Mouse (Mus musculus): ENCODE data around the gene Sez6l. TPM values are rescaled to one million over a fixed set of nuclear protein-coding genes. Genes with fewer than 3 reads are reported as not detected.
A peak's percentile ranks its signal among the peaks of the same experiment; 100 is the strongest.

Sez6l gene
- polyA plus RNA-seq, 1 experiment, result 0.32 TPM

GRCm38 (mm10) chr5:112454966-112455555, 121.9 kb downstream of the Sez6l start:
- Histone ChIP-seq H3K27ac (ENCODE audit: insufficient read depth, low read length) (no peak overlapping the region), H3K4me3 (ENCODE audit: insufficient read depth, low read length) (no peak overlapping the region), H3K4me1 (ENCODE audit: control insufficient read depth, insufficient read depth, low read length) (no peaks in the 10 kb centered on the region)
- TF ChIP-seq POLR2A (IDR thresholded peaks at IDR 0.05; ENCODE audit: low read depth, low read length) (no peak), CTCF (IDR thresholded peaks at IDR 0.05; ENCODE audit: borderline replicate concordance, insufficient read depth, low read length) (no peak)

- no peak overlapping the region for H3K4me3 ChIP-seq (ENCODE audit: insufficient read depth, low read length)
- H3K4me1 ChIP-seq (ENCODE audit: control insufficient read depth, insufficient read depth, low read length), result no peaks in the 10 kb centered on the region
- no peak for TF ChIP-seq POLR2A (IDR thresholded peaks at IDR 0.05; ENCODE audit: low read depth, low read length)
- no peak for TF ChIP-seq CTCF (IDR thresholded peaks at IDR 0.05; ENCODE audit: borderline replicate concordance, insufficient read depth, low read length)
- H3K27ac ChIP-seq (ENCODE audit: insufficient read depth, low read length), result no peak overlapping the region
These were observed 123.9 kb downstream of the Sez6l start for GRCm38 (mm10) chr5:112453088-112453487.

DNA sequence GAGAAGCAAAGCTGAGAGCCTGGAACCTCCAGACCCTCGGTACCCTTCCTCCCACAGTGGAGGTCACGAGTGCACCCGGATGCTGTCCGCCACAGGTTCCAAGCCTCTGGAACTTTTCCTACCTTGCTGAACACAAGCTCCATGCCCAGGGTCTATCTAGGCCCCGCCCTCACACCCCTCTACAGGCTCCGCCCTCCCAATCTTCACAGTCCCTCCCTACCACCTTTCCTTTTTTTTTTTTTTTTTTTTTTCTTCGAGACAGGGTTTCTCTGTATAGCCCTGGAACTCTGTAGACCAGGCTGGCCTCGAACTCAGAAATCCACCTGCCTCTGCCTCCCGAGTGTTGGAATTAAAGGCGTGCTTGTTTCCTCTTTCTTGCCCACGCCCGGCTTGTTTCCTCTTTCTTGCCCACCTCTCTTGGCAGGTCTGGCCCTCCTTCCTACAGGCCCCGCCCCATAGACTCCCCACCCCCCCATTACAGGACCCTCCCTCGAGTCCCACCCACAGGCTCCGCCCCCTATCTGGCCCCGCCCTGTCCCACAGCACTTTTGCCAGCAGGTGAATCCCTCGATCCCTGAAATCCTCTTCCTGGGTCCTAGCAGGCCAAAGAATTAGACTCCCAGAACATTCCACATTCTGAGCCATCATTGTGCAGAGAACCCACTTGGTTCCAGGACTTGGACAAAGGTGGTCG, 128.1 kb downstream of the Sez6l start, which contains the start of gene Gm6588:
Gene Gm6588 (plus strand): TSS at position 680 of the 694 bp plus-strand sequence.
- TF ChIP-seq POLR2A (IDR thresholded peaks at IDR 0.05; ENCODE audit: low read depth, low read length), result no peak
- TF ChIP-seq CTCF (IDR thresholded peaks at IDR 0.05; ENCODE audit: borderline replicate concordance, insufficient read depth, low read length), result no peak
- Histone ChIP-seq H3K27ac (ENCODE audit: insufficient read depth, low read length) (no peak within 1 kb of the TSS), H3K4me1 (ENCODE audit: control insufficient read depth, insufficient read depth, low read length) (no peaks in the 10 kb centered on the region), H3K4me3 (ENCODE audit: insufficient read depth, low read length) (no peak within 1 kb of the TSS)

DNA sequence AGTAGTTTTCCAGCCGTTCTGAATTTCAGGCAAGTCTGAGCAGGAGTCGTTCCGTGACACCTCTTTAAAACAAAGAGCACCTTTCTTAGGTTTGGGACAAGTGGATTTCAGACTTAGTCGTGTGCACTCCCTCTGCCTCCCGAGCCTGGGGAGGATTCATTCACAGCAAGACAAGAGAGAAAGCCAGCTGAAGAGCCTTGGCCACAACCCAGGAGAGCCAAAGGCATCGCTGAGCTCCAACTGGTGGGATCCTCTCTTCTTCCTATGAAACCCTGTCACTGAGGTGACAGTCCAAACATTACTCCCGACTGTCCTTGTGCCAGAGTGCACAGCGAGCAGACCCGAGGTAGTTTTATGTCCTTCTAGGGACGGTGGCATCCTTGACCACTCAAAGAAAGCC, 138.4 kb downstream of the Sez6l start:
- H3K4me3 ChIP-seq (ENCODE audit: insufficient read depth, low read length), result no peak overlapping the region
- TF ChIP-seq CTCF (IDR thresholded peaks at IDR 0.05; ENCODE audit: borderline replicate concordance, insufficient read depth, low read length), result no peak
- TF ChIP-seq POLR2A (IDR thresholded peaks at IDR 0.05; ENCODE audit: low read depth, low read length), result no peak
- H3K4me1 ChIP-seq (ENCODE audit: control insufficient read depth, insufficient read depth, low read length), result no peaks in the 10 kb centered on the region
- no peak overlapping the region for H3K27ac ChIP-seq (ENCODE audit: insufficient read depth, low read length)

DNA sequence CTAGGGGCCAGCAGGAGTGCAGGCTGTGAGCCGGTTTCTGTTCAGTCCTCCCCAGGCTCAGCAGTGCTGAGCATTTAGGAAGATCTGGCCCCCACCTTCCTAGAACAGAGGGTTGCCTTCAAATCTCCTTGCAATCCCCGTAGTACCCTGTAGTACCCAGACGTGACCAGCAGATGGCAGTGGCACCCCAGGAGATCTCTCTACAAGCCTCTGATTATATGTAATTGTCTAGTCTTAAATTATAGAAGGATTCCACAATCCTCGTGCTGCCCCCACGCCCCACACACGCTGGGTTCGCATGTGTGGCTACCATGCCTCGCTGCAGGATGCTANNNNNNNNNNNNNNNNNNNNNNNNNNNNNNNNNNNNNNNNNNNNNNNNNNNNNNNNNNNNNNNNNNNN, 144.0 kb downstream of the Sez6l start:
- Histone ChIP-seq H3K27ac (ENCODE audit: insufficient read depth, low read length) (no peak overlapping the region), H3K4me1 (ENCODE audit: control insufficient read depth, insufficient read depth, low read length) (no peaks in the 10 kb centered on the region), H3K4me3 (ENCODE audit: insufficient read depth, low read length) (no peak overlapping the region)
- TF ChIP-seq CTCF (IDR thresholded peaks at IDR 0.05; ENCODE audit: borderline replicate concordance, insufficient read depth, low read length) (peak; percentile 44), POLR2A (IDR thresholded peaks at IDR 0.05; ENCODE audit: low read depth, low read length) (no peak)

DNA sequence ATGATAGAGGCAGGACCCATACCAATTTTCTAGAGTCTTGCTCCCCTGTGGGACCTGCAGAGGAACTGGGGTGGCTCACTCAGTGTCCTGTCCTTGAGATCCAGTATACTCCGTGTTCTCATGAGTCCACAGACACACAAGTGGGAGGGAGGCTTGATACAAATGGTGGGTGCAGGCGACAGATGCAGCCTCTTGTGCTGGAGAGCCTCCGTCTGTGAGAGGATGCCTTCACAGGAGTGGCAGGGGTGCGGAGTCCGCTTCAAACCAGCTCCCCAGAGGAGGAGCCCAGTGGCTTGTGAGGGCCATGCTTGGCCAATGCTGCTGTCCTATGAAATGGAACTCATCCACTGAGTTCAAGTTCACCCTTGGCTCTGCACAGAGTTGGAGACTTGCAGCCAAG, 145.0 kb downstream of the Sez6l start:
- no peak overlapping the region for H3K27ac ChIP-seq (ENCODE audit: insufficient read depth, low read length)
- TF ChIP-seq CTCF (IDR thresholded peaks at IDR 0.05; ENCODE audit: borderline replicate concordance, insufficient read depth, low read length), result no peak
- no peak for TF ChIP-seq POLR2A (IDR thresholded peaks at IDR 0.05; ENCODE audit: low read depth, low read length)
- no peak overlapping the region for H3K4me3 ChIP-seq (ENCODE audit: insufficient read depth, low read length)
- no peaks in the 10 kb centered on the region for H3K4me1 ChIP-seq (ENCODE audit: control insufficient read depth, insufficient read depth, low read length)

- TF ChIP-seq CTCF (IDR thresholded peaks at IDR 0.05; ENCODE audit: borderline replicate concordance, insufficient read depth, low read length), result no peak
- no peak for TF ChIP-seq POLR2A (IDR thresholded peaks at IDR 0.05; ENCODE audit: low read depth, low read length)
- Histone ChIP-seq H3K4me3 (ENCODE audit: insufficient read depth, low read length) (no peak overlapping the region), H3K27ac (ENCODE audit: insufficient read depth, low read length) (no peak overlapping the region), H3K4me1 (ENCODE audit: control insufficient read depth, insufficient read depth, low read length) (no peaks in the 10 kb centered on the region)
These were observed 145.7 kb downstream of the Sez6l start for GRCm38 (mm10) chr5:112431120-112431775.

DNA sequence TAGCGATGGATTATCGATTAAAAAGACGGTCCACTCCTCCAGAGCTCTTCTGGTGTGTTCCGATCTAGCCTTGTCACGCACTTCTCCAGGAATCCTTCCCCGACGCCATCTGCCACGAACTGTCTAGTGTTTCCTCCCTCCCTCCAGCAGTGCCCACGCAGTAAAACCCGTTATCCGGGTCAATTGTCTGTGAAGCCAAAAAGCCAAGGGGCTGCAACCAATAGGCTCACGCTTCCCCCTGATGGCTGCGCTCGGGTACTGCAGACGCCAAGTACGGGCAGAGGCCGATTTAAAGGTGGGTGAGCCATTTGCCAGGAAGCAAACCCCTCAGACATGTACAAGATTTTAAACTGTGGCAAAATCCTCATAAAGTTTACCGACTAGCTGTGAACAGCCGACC, 148.0 kb downstream of the Sez6l start:
- TF ChIP-seq POLR2A (IDR thresholded peaks at IDR 0.05; ENCODE audit: low read depth, low read length), result no peak
- TF ChIP-seq CTCF (IDR thresholded peaks at IDR 0.05; ENCODE audit: borderline replicate concordance, insufficient read depth, low read length), result peak; percentile 70
- Histone ChIP-seq H3K27ac (ENCODE audit: insufficient read depth, low read length) (no peak overlapping the region), H3K4me3 (ENCODE audit: insufficient read depth, low read length) (no peak overlapping the region), H3K4me1 (ENCODE audit: control insufficient read depth, insufficient read depth, low read length) (no peaks in the 10 kb centered on the region)

GRCm38 (mm10) chr5:112427283-112427682, 149.7 kb downstream of the Sez6l start:
- Histone ChIP-seq H3K4me3 (ENCODE audit: insufficient read depth, low read length) (no peak overlapping the region), H3K27ac (ENCODE audit: insufficient read depth, low read length) (no peak overlapping the region), H3K4me1 (ENCODE audit: control insufficient read depth, insufficient read depth, low read length) (no peaks in the 10 kb centered on the region)
- TF ChIP-seq POLR2A (IDR thresholded peaks at IDR 0.05; ENCODE audit: low read depth, low read length) (no peak), CTCF (IDR thresholded peaks at IDR 0.05; ENCODE audit: borderline replicate concordance, insufficient read depth, low read length) (peak; percentile 60; the same call in 1 of the 2 replicates)

DNA sequence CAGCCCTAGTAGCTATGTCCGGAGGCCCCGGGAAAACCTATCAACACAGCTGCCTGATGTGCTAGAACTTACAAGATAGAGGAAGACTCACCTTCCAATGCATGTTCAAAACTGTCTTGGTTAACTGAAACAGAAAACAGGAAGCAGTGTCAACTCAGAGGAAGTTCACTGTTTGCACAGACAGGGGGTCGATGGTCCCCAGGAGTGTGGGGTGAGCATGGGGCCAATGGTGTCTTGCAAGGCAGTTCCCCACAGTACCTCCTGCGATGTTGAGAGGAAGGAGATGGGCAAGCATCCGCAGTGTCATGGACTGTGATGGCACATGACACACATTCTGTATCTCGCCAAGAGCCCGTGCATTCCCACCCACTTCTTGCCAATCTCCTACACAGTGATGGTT, 150.3 kb downstream of the Sez6l start:
- TF ChIP-seq POLR2A (IDR thresholded peaks at IDR 0.05; ENCODE audit: low read depth, low read length) (no peak), CTCF (IDR thresholded peaks at IDR 0.05; ENCODE audit: borderline replicate concordance, insufficient read depth, low read length) (no peak)
- Histone ChIP-seq H3K4me3 (ENCODE audit: insufficient read depth, low read length) (no peak overlapping the region), H3K27ac (ENCODE audit: insufficient read depth, low read length) (no peak overlapping the region), H3K4me1 (ENCODE audit: control insufficient read depth, insufficient read depth, low read length) (no peaks in the 10 kb centered on the region)
